Mouse (Mus musculus) mature B cell (primary cell): ENCODE results near the gene Pbx3.

Source experiments
- in situ Hi-C: fragments of 300-500 bp; cut with MboI; formaldehyde crosslinking; loops from 2 replicates; pipeline ENCODE4 v1.14.3; 2019

Pbx3 gene

GRCm38 (mm10) chr2:34221477-34221876 is 151.5 kb downstream of the Pbx3 start:
- in situ Hi-C loops = no loop called here

GRCm38 (mm10) chr2:34219150-34219549 is 153.8 kb downstream of the Pbx3 start:
- in situ Hi-C loops = no loop called here

GRCm38 (mm10) chr2:34217596-34217995 is 155.3 kb downstream of the Pbx3 start:
- in situ Hi-C loops = no loop called here

- in situ Hi-C loops = no loop called here
Observed at GRCm38 (mm10) chr2:34215496-34215895, 157.4 kb downstream of the Pbx3 start.

- in situ Hi-C loops = no loop called here
Observed at GRCm38 (mm10) chr2:34212418-34212817, 160.5 kb downstream of the Pbx3 start.

- in situ Hi-C loops = no loop called here
Observed at GRCm38 (mm10) chr2:34204797-34205196, 168.1 kb downstream of the Pbx3 start.

- in situ Hi-C loops = no loop called here
Observed at GRCm38 (mm10) chr2:34204325-34204724, 168.6 kb downstream of the Pbx3 start.

GRCm38 (mm10) chr2:34193870-34194820 is 178.8 kb downstream of the Pbx3 start:
- in situ Hi-C loops = no loop called here

- in situ Hi-C loops = no loop called here
Observed at GRCm38 (mm10) chr2:34193276-34193675, 179.7 kb downstream of the Pbx3 start.

GRCm38 (mm10) chr2:34187366-34187765 is 185.6 kb downstream of the Pbx3 start:
- in situ Hi-C loops = no loop called here

- in situ Hi-C loops = no loop called here
Observed at GRCm38 (mm10) chr2:34181600-34181999, 191.3 kb downstream of the Pbx3 start.

- in situ Hi-C loops = no loop called here
Observed at GRCm38 (mm10) chr2:34179299-34179698, 193.6 kb downstream of the Pbx3 start.

GRCm38 (mm10) chr2:34178653-34179052 is 194.3 kb downstream of the Pbx3 start:
- in situ Hi-C loops = no loop called here

GRCm38 (mm10) chr2:34170424-34170823 is 202.5 kb downstream of the Pbx3 start:
- in situ Hi-C loops = no loop called here

GRCm38 (mm10) chr2:34169626-34170025 is 203.3 kb downstream of the Pbx3 start:
- in situ Hi-C loops = no loop called here

GRCm38 (mm10) chr2:34168191-34168590 is 204.8 kb downstream of the Pbx3 start:
- in situ Hi-C loops = no loop called here

GRCm38 (mm10) chr2:34162484-34162883 is 210.5 kb downstream of the Pbx3 start:
- in situ Hi-C loops = no loop called here

- in situ Hi-C loops = no loop called here
Observed at GRCm38 (mm10) chr2:34157746-34158145, 215.2 kb downstream of the Pbx3 start.

GRCm38 (mm10) chr2:34154833-34155232 is 218.1 kb downstream of the Pbx3 start:
- in situ Hi-C loops = no loop called here

- in situ Hi-C loops = no loop called here
Observed at GRCm38 (mm10) chr2:34153336-34153735, 219.6 kb downstream of the Pbx3 start.

GRCm38 (mm10) chr2:34150560-34150959 is 222.4 kb downstream of the Pbx3 start:
- in situ Hi-C loops = no loop called here

- in situ Hi-C loops = no loop called here
Observed at GRCm38 (mm10) chr2:34148214-34148613, 224.7 kb downstream of the Pbx3 start.

- in situ Hi-C loops = no loop called here
Observed at GRCm38 (mm10) chr2:34147476-34147875, 225.5 kb downstream of the Pbx3 start.

- in situ Hi-C loops = no loop called here
Observed at GRCm38 (mm10) chr2:34147036-34147435, 225.9 kb downstream of the Pbx3 start.
